9 mouse cellular contexts compared by ENCODE assay signal in genomic region chr9:94738555-94739427, GRCm38 (mm10).
A peak's percentile ranks its signal among the peaks of the same experiment; 100 is the strongest.
DNase-seq lines count a peak whose midpoint lies in the region; ATAC-seq lines count a peak whose summit lies in the region.
"Had no signal": no experiment of that assay in that cellular context is flagged by ENCODE, and none has a peak within 500 bp of the region (broad histone marks: within the 10 kb centered on the region; RNA-seq: fewer than 3 reads in every experiment).

No protein-coding gene starts in this region.

- no peaks in the 10 kb centered on the region for H3K36me3 ChIP-seq in kidney, embryonic 14.5 days (ENCODE audit: control insufficient read depth, insufficient read depth, low read length)
- H3K36me3 ChIP-seq in limb, embryonic 11.5 days (ENCODE audit: control insufficient read depth, insufficient read depth, low read length) = no peaks in the 10 kb centered on the region

- DNase-seq in A20 (ENCODE audit: low read depth, low spot score) (peak; percentile 62), MN1 (ENCODE audit: low spot score) (peak; percentile 26)
- peak; percentile 74 for DNase-seq in cerebellum, adult 8-10 months
- DNase-seq in limb, embryonic 11.5 days (ENCODE audit: low spot score) = peak; percentile 74
- peak; percentile 62 for DNase-seq in neural tube, embryonic 10.5 days (ENCODE audit: extremely low spot score, low spot score)
- DNase-seq in testis, postnatal 14 days (ENCODE audit: low spot score) = peak; percentile 48

- ATAC-seq in frontal cortex, adult (ENCODE audit: low TSS enrichment) = peak; percentile 83
- ATAC-seq in kidney, embryonic 14.5 days (ENCODE audit: low FRiP score, low TSS enrichment) = peak; percentile 52; the same call in 1 of the 2 replicates
- ATAC-seq in limb, embryonic 11.5 days (ENCODE audit: insufficient number of reproducible peaks, low FRiP score, low TSS enrichment, low read depth) = no peak

- H3K9ac ChIP-seq in kidney, embryonic 14.5 days (ENCODE audit: low read depth, low read length) = no peak overlapping the region
- H3K9ac ChIP-seq in limb, embryonic 11.5 days (ENCODE audit: low read length) = no peak overlapping the region

- H3K4me1 ChIP-seq in kidney, embryonic 14.5 days (ENCODE audit: control insufficient read depth, insufficient read depth, low read length) = no peaks in the 10 kb centered on the region
- no peaks in the 10 kb centered on the region for H3K4me1 ChIP-seq in limb, embryonic 11.5 days (ENCODE audit: control insufficient read depth, insufficient read depth, low read length)

- H3K27ac ChIP-seq in kidney, embryonic 14.5 days (ENCODE audit: low read depth, low read length) = no peak overlapping the region
- H3K27ac ChIP-seq in limb, embryonic 11.5 days (replicated peaks; ENCODE audit: low read depth, low read length) = no peak overlapping the region

- H3K4me2 ChIP-seq in kidney, embryonic 14.5 days (replicated peaks; ENCODE audit: low read depth, low read length) = no peak overlapping the region
- no peak overlapping the region for H3K4me2 ChIP-seq in limb, embryonic 11.5 days (ENCODE audit: low read depth, severe bottlenecking)

- no peaks in the 10 kb centered on the region for H3K27me3 ChIP-seq in kidney, embryonic 14.5 days (ENCODE audit: control insufficient read depth, insufficient read depth, low read length)
- H3K27me3 ChIP-seq in limb, embryonic 11.5 days (ENCODE audit: control insufficient read depth, insufficient read depth, low read length) = no peaks in the 10 kb centered on the region

- 38% methylated on average over 6 of the region's 6 CpGs for WGBS in kidney, embryonic 14.5 days
- 53% methylated on average over 6 of the region's 6 CpGs for WGBS in limb, embryonic 11.5 days

- H3K4me3 ChIP-seq in kidney, embryonic 14.5 days (ENCODE audit: low read length) = no peak overlapping the region
- H3K4me3 ChIP-seq in limb, embryonic 11.5 days (ENCODE audit: low read depth, low read length) = no peak overlapping the region
- H3K4me3 ChIP-seq: erythroblast, embryonic 14.5 days had no signal

- no peaks in the 10 kb centered on the region for H3K9me3 ChIP-seq in kidney, embryonic 14.5 days (ENCODE audit: control insufficient read depth, low read length)
- no peaks in the 10 kb centered on the region for H3K9me3 ChIP-seq in limb, embryonic 11.5 days (ENCODE audit: control insufficient read depth, low read length)
